Mouse (Mus musculus): ENCODE measurements around the gene March2. TPM values are rescaled to one million over a fixed set of nuclear protein-coding genes. Genes with fewer than 3 reads are reported as not detected.

Gene March2
- polyA plus RNA-seq, 1 experiment from 2014 or later = 51.2 TPM

DNA sequence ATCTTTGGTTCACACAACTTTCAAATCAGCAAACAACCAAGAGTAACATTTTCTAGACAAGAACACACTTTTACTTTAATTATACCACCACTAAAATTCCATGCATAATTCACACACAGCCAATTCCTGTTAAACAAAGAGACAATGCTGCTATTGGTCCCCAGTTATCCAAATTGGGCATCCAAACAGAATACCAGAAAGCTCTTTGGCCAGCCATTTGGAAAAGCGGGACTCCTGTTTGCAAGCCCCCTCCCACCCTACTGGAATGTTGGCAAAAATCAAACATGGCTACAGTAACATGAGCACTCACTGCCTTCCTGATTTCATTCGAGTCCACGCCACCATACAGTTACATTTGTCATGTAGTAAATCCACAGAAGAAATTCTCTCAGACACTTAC is 48.8 kb downstream of the March2 start:
- peaks cover 23% of the 10 kb centered on the region for H3K36me3 ChIP-seq (ENCODE audit: control insufficient read depth, insufficient read depth)
- TF ChIP-seq CTCF (IDR thresholded peaks at IDR 0.05; ENCODE audit: low read depth) = no peak
- H3K27ac ChIP-seq (ENCODE audit: low read depth, low read length) = no peak overlapping the region
- no peak for ATAC-seq
- no peak overlapping the region for H3K4me2 ChIP-seq (replicated peaks; ENCODE audit: low read depth)
- WGBS = 89% methylated on average over 3 of the region's 3 CpGs
- H3K4me1 ChIP-seq (replicated peaks; ENCODE audit: control insufficient read depth, insufficient read depth, low read length) = no peaks in the 10 kb centered on the region
- H3K9me3 ChIP-seq (ENCODE audit: control insufficient read depth) = no peaks in the 10 kb centered on the region
- H3K27me3 ChIP-seq (replicated peaks; ENCODE audit: control insufficient read depth, insufficient read depth, low read length) = no peaks in the 10 kb centered on the region
- H3K4me3 ChIP-seq (ENCODE audit: low read depth, low read length) = no peak overlapping the region
- no peak overlapping the region for H3K9ac ChIP-seq (ENCODE audit: low read depth, low read length)

DNA sequence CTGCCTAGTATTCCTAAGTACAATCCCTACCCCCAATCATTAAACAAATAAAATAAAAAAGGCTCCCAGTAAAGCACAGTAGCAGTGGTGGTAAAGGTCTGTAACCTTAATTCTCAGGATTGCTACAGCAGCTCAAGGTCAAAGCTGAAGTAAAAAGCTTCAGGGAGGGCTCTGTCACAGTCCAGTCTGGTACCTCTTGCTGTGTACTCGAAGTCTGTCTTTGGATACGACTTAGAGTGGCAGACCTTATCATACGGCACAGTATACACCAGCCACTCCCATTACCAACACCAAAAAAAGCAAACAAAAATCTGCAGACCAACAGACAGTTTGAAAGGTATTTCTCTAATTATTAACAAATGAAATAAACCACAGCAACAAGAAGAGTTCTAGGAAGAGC is 51.7 kb downstream of the March2 start:
- H3K36me3 ChIP-seq (ENCODE audit: control insufficient read depth, insufficient read depth) = peaks cover 39% of the 10 kb centered on the region

DNA sequence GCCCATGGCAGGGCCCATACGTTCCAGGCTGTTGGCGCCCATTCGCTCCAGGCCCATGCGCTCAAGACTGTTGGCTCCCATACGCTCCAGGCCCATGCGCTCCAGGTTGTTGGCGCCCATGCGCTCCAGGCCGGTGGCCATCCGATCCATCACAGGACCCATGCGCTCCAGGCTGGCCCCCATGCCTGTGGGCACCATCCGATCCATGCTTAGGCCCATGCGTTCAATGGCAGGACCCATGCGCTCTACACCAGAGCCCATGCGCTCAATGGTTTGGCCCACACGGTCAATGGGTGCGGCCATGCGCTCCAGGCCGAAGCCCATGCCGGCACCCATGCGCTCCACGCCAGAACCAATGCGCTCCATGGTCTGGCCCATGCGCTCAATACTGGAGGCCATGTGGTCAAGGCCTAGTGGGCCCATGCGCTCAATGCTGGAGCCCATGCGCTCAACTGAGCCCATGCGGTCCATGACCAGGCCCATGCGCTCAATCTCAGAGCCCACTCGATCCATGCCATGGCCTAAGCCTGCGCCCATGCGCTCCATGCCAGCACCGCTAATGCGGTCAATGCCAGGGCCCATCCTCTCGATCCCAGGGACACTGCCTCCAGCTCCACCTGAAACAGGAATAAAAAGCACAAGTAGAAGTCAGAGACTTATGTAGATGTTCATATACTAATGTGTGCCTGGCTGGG is 68.5 kb downstream of the March2 start:
- Histone ChIP-seq H3K4me1 (replicated peaks; ENCODE audit: control insufficient read depth, insufficient read depth, low read length) (no peaks in the 10 kb centered on the region), H3K36me3 (ENCODE audit: control insufficient read depth, insufficient read depth) (peaks cover 81% of the 10 kb centered on the region), H3K27me3 (replicated peaks; ENCODE audit: control insufficient read depth, insufficient read depth, low read length) (no peaks in the 10 kb centered on the region), H3K4me3 (ENCODE audit: low read depth, low read length) (no peak overlapping the region), H3K9ac (ENCODE audit: low read depth, low read length) (no peak overlapping the region), H3K27ac (ENCODE audit: low read depth, low read length) (0 out of 2 replicates have a peak overlapping the region, but pooled peaks have one; percentile 4), H3K9me3 (ENCODE audit: control insufficient read depth) (no peaks in the 10 kb centered on the region), H3K4me2 (replicated peaks; ENCODE audit: low read depth) (no peak overlapping the region)
- no peak for TF ChIP-seq CTCF (IDR thresholded peaks at IDR 0.05; ENCODE audit: low read depth)
- WGBS = 98% methylated on average over 34 of the region's 34 CpGs
- ATAC-seq = no peak

More for the DNA sequence above, 51.7 kb downstream of the March2 start:
- Histone ChIP-seq H3K4me3 (ENCODE audit: low read depth, low read length) (no peak overlapping the region), H3K9ac (ENCODE audit: low read depth, low read length) (no peak overlapping the region), H3K9me3 (ENCODE audit: control insufficient read depth) (no peaks in the 10 kb centered on the region), H3K4me1 (replicated peaks; ENCODE audit: control insufficient read depth, insufficient read depth, low read length) (no peaks in the 10 kb centered on the region), H3K27ac (ENCODE audit: low read depth, low read length) (no peak overlapping the region), H3K27me3 (replicated peaks; ENCODE audit: control insufficient read depth, insufficient read depth, low read length) (no peaks in the 10 kb centered on the region), H3K4me2 (replicated peaks; ENCODE audit: low read depth) (no peak overlapping the region)
- 42% methylated on average over 3 of the region's 3 CpGs for WGBS
- no peak for ATAC-seq
- TF ChIP-seq CTCF (IDR thresholded peaks at IDR 0.05; ENCODE audit: low read depth) = no peak

DNA sequence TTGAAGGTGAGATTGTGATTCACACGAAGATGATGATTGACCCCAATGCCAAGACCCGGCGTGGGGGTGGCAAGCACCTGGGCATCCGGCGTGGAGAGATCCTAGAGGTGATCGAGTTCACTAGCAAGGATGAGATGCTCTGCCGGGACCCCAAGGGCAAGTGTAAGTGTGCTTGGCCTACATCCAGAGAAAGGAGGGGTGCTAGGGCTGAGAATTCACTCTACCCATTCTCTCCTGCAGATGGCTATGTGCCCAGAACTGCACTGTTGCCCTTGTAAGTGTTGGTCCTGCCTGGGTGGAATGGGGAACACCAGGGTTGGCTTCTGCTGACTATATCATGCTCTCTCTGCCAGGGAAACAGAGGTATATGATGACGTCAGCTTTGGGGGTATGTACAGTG is 73.4 kb downstream of the March2 start:
- H3K4me2 ChIP-seq (replicated peaks; ENCODE audit: low read depth) = no peak overlapping the region
- no peak overlapping the region for H3K27ac ChIP-seq (ENCODE audit: low read depth, low read length)
- peaks cover 67% of the 10 kb centered on the region for H3K36me3 ChIP-seq (ENCODE audit: control insufficient read depth, insufficient read depth)
- no peak overlapping the region for H3K4me3 ChIP-seq (ENCODE audit: low read depth, low read length)
- no peaks in the 10 kb centered on the region for H3K27me3 ChIP-seq (replicated peaks; ENCODE audit: control insufficient read depth, insufficient read depth, low read length)
- H3K4me1 ChIP-seq (replicated peaks; ENCODE audit: control insufficient read depth, insufficient read depth, low read length) = no peaks in the 10 kb centered on the region
- no peak for ATAC-seq
- H3K9ac ChIP-seq (ENCODE audit: low read depth, low read length) = no peak overlapping the region
- TF ChIP-seq CTCF (IDR thresholded peaks at IDR 0.05; ENCODE audit: low read depth) = no peak
- WGBS = 95% methylated on average over 8 of the region's 8 CpGs
- H3K9me3 ChIP-seq (ENCODE audit: control insufficient read depth) = no peaks in the 10 kb centered on the region

DNA sequence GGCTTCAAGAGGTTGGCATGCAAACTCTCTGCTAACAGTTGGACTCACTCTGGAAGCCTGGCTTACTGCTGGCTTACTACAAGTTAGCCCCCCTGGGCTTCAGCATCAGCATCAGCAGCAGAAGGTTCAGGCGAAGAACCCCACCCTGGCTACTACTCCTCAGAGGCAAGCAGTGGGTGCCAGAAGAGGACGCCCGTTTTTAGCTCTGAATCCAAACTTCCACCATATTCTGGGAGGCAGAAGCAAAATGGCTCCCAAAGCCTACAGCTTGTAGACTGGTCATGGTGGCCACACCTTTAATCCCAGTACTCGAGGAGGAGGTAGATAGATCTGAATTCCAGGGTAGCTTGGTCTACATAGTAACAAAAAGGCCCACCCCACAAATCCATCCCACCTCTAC is 74.4 kb downstream of the March2 start:
- peaks cover 57% of the 10 kb centered on the region for H3K36me3 ChIP-seq (ENCODE audit: control insufficient read depth, insufficient read depth)
- ATAC-seq = no peak
- no peak overlapping the region for H3K27ac ChIP-seq (ENCODE audit: low read depth, low read length)

DNA sequence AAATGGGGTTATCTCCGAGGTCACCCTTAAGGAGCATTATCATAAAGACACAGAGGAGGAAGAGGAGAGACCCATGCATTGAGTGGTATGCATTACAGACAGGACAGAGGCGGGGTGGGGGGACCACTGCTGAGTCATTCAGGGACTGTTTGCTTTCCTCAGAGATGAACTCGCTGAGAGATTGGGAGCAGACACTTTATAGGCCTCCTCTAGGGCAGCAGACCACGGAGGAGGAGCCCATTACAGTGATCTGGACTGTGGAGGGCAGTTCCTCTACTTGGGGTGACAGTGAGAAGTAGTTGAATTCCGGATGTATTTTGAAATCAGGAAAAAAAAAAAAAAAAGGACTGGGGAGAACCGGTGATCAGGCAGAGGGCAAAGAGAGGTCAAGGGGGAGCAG is 78.7 kb downstream of the March2 start:
- Histone ChIP-seq H3K4me3 (ENCODE audit: low read depth, low read length) (no peak overlapping the region), H3K27me3 (replicated peaks; ENCODE audit: control insufficient read depth, insufficient read depth, low read length) (no peaks in the 10 kb centered on the region), H3K4me2 (replicated peaks; ENCODE audit: low read depth) (no peak overlapping the region), H3K4me1 (replicated peaks; ENCODE audit: control insufficient read depth, insufficient read depth, low read length) (no peaks in the 10 kb centered on the region), H3K27ac (ENCODE audit: low read depth, low read length) (no peak overlapping the region), H3K9me3 (ENCODE audit: control insufficient read depth) (no peaks in the 10 kb centered on the region), H3K9ac (ENCODE audit: low read depth, low read length) (no peak overlapping the region), H3K36me3 (ENCODE audit: control insufficient read depth, insufficient read depth) (peaks cover 19% of the 10 kb centered on the region)
- TF ChIP-seq CTCF (IDR thresholded peaks at IDR 0.05; ENCODE audit: low read depth) = no peak
- no peak for ATAC-seq
- 47% methylated on average over 6 of the region's 6 CpGs for WGBS

More for the DNA sequence above, 74.4 kb downstream of the March2 start:
- Histone ChIP-seq H3K4me2 (replicated peaks; ENCODE audit: low read depth) (no peak overlapping the region), H3K9me3 (ENCODE audit: control insufficient read depth) (no peaks in the 10 kb centered on the region), H3K27me3 (replicated peaks; ENCODE audit: control insufficient read depth, insufficient read depth, low read length) (no peaks in the 10 kb centered on the region), H3K9ac (ENCODE audit: low read depth, low read length) (no peak overlapping the region), H3K4me1 (replicated peaks; ENCODE audit: control insufficient read depth, insufficient read depth, low read length) (no peaks in the 10 kb centered on the region), H3K4me3 (ENCODE audit: low read depth, low read length) (no peak overlapping the region)
- TF ChIP-seq CTCF (IDR thresholded peaks at IDR 0.05; ENCODE audit: low read depth) = no peak
- WGBS = 93% methylated on average over 4 of the region's 4 CpGs

Data from intestine, postnatal 0 days (tissue).